Mouse (Mus musculus) embryonic facial prominence, embryonic 11.5 days (tissue): ENCODE results near the gene Meis2. TPM values are rescaled to one million over a fixed set of nuclear protein-coding genes. Genes with fewer than 3 reads are reported as not detected.

Experiments used
- ATAC-seq: fragments of 200-750 bp; cut with Nextera tagmentation; replicated peaks from 2 replicates; pipeline ENCODE4 v1.8.0; 2017; ENCODE audit warnings: low read depth; ENCODE audit not compliant: insufficient number of reproducible peaks, low FRiP score, low TSS enrichment
- DNase-seq: peaks from one replicate; pipeline ENCODE4 v3.0.0-alpha.2; 2015; ENCODE audit warnings: low spot score
- H3K27ac ChIP-seq: fragments of 300-500 bp; sonication (generic); replicated peaks from 2 replicates; pipeline ENCODE4 v1.5.1; 2014; ENCODE audit warnings: mild to moderate bottlenecking, low read depth, low read length, control low read depth
- H3K27me3 ChIP-seq: fragments of 300-500 bp; sonication (generic); 2 replicates; pipeline ENCODE4 v1.6.1; 2014; ENCODE audit warnings: mild to moderate bottlenecking, low read length, moderate library complexity, mixed read lengths; ENCODE audit not compliant: control insufficient read depth, insufficient read depth
- H3K36me3 ChIP-seq: fragments of 300-500 bp; sonication (generic); replicated peaks from 2 replicates; pipeline ENCODE4 v1.6.1; 2014; ENCODE audit warnings: low read depth, mild to moderate bottlenecking, low read length, moderate library complexity, mixed read lengths; ENCODE audit not compliant: control insufficient read depth, insufficient read depth
- H3K4me1 ChIP-seq: fragments of 300-500 bp; sonication (generic); 2 replicates; pipeline ENCODE4 v1.6.1; 2014; ENCODE audit warnings: low read length, mixed read lengths; ENCODE audit not compliant: control insufficient read depth, insufficient read depth
- H3K4me2 ChIP-seq: fragments of 300-500 bp; sonication (generic); 2 replicates; pipeline ENCODE4 v1.6.1; 2014; ENCODE audit warnings: low read depth, mild to moderate bottlenecking, control low read depth, low read length, moderate library complexity
- H3K4me3 ChIP-seq: fragments of 300-500 bp; sonication (generic); 2 replicates; pipeline ENCODE4 v1.5.1; 2014; ENCODE audit warnings: low read depth, low read length, control low read depth
- H3K9ac ChIP-seq: fragments of 300-500 bp; sonication (generic); replicated peaks from 2 replicates; pipeline ENCODE4 v1.6.1; 2014; ENCODE audit warnings: mild to moderate bottlenecking, control low read depth, low read length
- H3K9me3 ChIP-seq: fragments of 300-500 bp; sonication (generic); replicated peaks from 2 replicates; pipeline ENCODE4 v1.6.1; 2016; ENCODE audit warnings: mild to moderate bottlenecking, low read length, inconsistent platforms, mixed read lengths; ENCODE audit not compliant: control insufficient read depth
- WGBS: fragments of 180-500 bp; shearing (Covaris S2); extraction: QIAGEN DNeasy Blood & Tissue Kit; methylation state at CpG from one replicate; pipeline ENCODE4 v1.1.7; 2014; 5-methylcytosine and 5-hydroxymethylcytosine counted together
- polyA plus RNA-seq: library from polyadenylated mRNA; unstranded; fragments of >200 nt; fragmentation: Nextera tagmentation; extraction: Ambion mirVana; gene quantifications from 2 replicates; pipeline ENCODE4 v1.2.1, GENCODE M21; 2014

Meis2 gene
- polyA plus RNA-seq, 1 experiment from 2014 or later = 65.3 TPM

- H3K4me1 ChIP-seq = no peaks in the 10 kb centered on the region; the same call in 1 of the 2 replicates
- H3K27me3 ChIP-seq = no peaks in the 10 kb centered on the region
- 2% methylated on average over 21 of the region's 21 CpGs for WGBS
- peak overlapping the region; percentile 98 for H3K9ac ChIP-seq
- peak; percentile 54 for DNase-seq
- H3K27ac ChIP-seq = peak overlapping the region; percentile 97
- H3K36me3 ChIP-seq = no peaks in the 10 kb centered on the region
- ATAC-seq = no peak
- no peaks in the 10 kb centered on the region for H3K9me3 ChIP-seq
- peak overlapping the region; percentile 49 for H3K4me2 ChIP-seq
- H3K4me3 ChIP-seq = peak overlapping the region; percentile 76
Measured at GRCm38 (mm10) chr2:116060701-116061400, 4.8 kb downstream of the Meis2 start.

DNA sequence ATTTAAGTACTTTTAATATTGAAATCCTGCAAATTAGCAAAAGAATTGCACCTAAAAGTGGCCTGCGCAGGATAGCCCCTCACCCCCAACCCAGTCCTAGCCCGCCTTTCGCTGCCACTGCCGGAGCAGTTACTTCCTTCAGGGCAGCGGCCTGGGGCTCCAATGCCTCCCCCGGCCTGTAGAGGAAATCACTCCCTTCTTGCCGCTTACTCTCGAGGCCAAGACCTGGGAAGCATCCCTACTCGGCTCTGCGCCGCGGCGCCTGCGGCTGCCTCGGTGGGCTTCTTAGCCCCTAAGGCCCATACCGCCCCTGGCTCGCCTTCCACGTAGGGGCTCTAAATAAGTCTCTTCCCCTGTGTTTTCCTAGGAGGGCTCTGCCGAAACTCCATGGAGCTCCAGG, 5.4 kb downstream of the Meis2 start:
- H3K4me1 ChIP-seq = no peaks in the 10 kb centered on the region; the same call in 1 of the 2 replicates
- H3K9me3 ChIP-seq = no peaks in the 10 kb centered on the region
- ATAC-seq = no peak
- peak overlapping the region; percentile 98 for H3K9ac ChIP-seq
- WGBS = 3% methylated on average over 19 of the region's 19 CpGs
- H3K27ac ChIP-seq = peak overlapping the region; percentile 48
- H3K27me3 ChIP-seq = no peaks in the 10 kb centered on the region
- no peaks in the 10 kb centered on the region for H3K36me3 ChIP-seq
- peak overlapping the region; percentile 76 for H3K4me3 ChIP-seq
- H3K4me2 ChIP-seq = peak overlapping the region; percentile 49
- DNase-seq = peak; percentile 56

- Histone ChIP-seq H3K4me2 (peak overlapping the region; percentile 24), H3K36me3 (no peaks in the 10 kb centered on the region), H3K4me3 (peak overlapping the region; percentile 76), H3K27me3 (no peaks in the 10 kb centered on the region), H3K9ac (no peak overlapping the region), H3K27ac (no peak overlapping the region; the same call in 1 of the 2 replicates), H3K4me1 (no peaks in the 10 kb centered on the region; the same call in 1 of the 2 replicates), H3K9me3 (no peaks in the 10 kb centered on the region)
- 36% methylated on average over 1 of the region's 1 CpGs for WGBS
- ATAC-seq (no peak), DNase-seq (no peak)
Measured at GRCm38 (mm10) chr2:116059661-116060060, 6.0 kb downstream of the Meis2 start.

- Histone ChIP-seq H3K36me3 (no peaks in the 10 kb centered on the region), H3K27ac (no peak overlapping the region), H3K27me3 (no peaks in the 10 kb centered on the region), H3K9me3 (no peaks in the 10 kb centered on the region), H3K4me2 (no peak overlapping the region), H3K9ac (no peak overlapping the region), H3K4me1 (no peaks in the 10 kb centered on the region; the same call in 1 of the 2 replicates), H3K4me3 (no peak overlapping the region)
- WGBS = 23% methylated on average over 3 of the region's 3 CpGs
- ATAC-seq (no peak), DNase-seq (no peak)
Measured at GRCm38 (mm10) chr2:116059066-116059465, 6.6 kb downstream of the Meis2 start.

DNA sequence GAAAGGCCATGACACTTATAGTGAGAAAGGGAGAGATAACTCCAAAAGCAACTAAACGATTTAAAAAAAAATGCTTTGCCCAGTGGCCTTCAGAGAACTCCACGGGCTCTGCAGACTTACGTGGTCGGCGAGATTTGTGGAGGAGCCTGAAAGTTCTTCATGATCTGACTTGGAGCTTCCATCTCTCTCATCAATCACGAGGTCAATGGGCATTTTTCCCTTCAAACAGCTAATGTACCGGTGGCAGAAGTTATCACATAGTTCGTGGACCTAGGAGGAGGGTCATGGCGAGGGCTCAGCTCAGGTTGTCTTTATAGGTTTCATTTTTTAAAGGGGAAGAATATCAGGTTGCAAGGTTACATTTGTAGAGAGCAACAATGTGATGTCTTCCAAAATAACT, 7.1 kb downstream of the Meis2 start:
- H3K9ac ChIP-seq = no peak overlapping the region

GRCm38 (mm10) chr2:116056826-116057225, 8.8 kb downstream of the Meis2 start:
- Histone ChIP-seq H3K27me3 (no peaks in the 10 kb centered on the region), H3K36me3 (no peaks in the 10 kb centered on the region), H3K4me3 (no peak overlapping the region; the same call in 1 of the 2 replicates), H3K4me2 (no peak overlapping the region; the same call in 1 of the 2 replicates), H3K9me3 (no peaks in the 10 kb centered on the region), H3K27ac (no peak overlapping the region), H3K4me1 (no peaks in the 10 kb centered on the region; the same call in none of the 2 replicates), H3K9ac (no peak overlapping the region)
- ATAC-seq (no peak), DNase-seq (no peak)
- WGBS = 71% methylated on average over 7 of the region's 7 CpGs

More for the DNA sequence above, 7.1 kb downstream of the Meis2 start:
- 53% methylated on average over 9 of the region's 9 CpGs for WGBS
- no peaks in the 10 kb centered on the region for H3K36me3 ChIP-seq
- DNase-seq (no peak), ATAC-seq (no peak)
- H3K4me2 ChIP-seq = 0 out of 2 replicates have a peak overlapping the region, but pooled peaks have one; percentile 2
- H3K4me1 ChIP-seq = no peaks in the 10 kb centered on the region; the same call in 1 of the 2 replicates
- no peak overlapping the region for H3K27ac ChIP-seq
- H3K4me3 ChIP-seq = no peak overlapping the region
- H3K9me3 ChIP-seq = no peaks in the 10 kb centered on the region
- H3K27me3 ChIP-seq = no peaks in the 10 kb centered on the region

- Histone ChIP-seq H3K4me3 (no peak overlapping the region), H3K27me3 (no peaks in the 10 kb centered on the region), H3K27ac (no peak overlapping the region), H3K4me1 (no peaks in the 10 kb centered on the region; the same call in none of the 2 replicates), H3K9ac (no peak overlapping the region), H3K9me3 (no peaks in the 10 kb centered on the region), H3K4me2 (peak overlapping the region; percentile 23; the same call in 1 of the 2 replicates), H3K36me3 (no peaks in the 10 kb centered on the region)
- ATAC-seq (no peak), DNase-seq (no peak)
- 60% methylated on average over 13 of the region's 13 CpGs for WGBS
Measured at GRCm38 (mm10) chr2:116055686-116056620, 9.7 kb downstream of the Meis2 start.
